Mouse (Mus musculus) kidney, adult 2 months (tissue): Measurements from ENCODE around the gene Fam192a. TPM values are rescaled to one million over a fixed set of nuclear protein-coding genes. Genes with fewer than 3 reads are reported as not detected.
A peak's percentile ranks its signal among the peaks of the same experiment; 100 is the strongest.

ENCODE experiments used
- DNase-seq: peaks from one replicate; pipeline ENCODE4 v3.0.0; 2021
- H3K27ac ChIP-seq: fragments of 200-500 bp; 2 replicates; pipeline ENCODE4 v1.5.1; 2012; ENCODE audit warnings: low read depth, low read length, control low read depth, inconsistent platforms; ENCODE audit not compliant: insufficient read depth
- H3K27me3 ChIP-seq: fragments of 200-500 bp; replicated peaks from 2 replicates; pipeline ENCODE4 v1.6.1; 2012; ENCODE audit warnings: mild to moderate bottlenecking, moderate library complexity, low read length, inconsistent platforms; ENCODE audit not compliant: control insufficient read depth, insufficient read depth
- H3K36me3 ChIP-seq: fragments of 200-500 bp; 2 replicates; pipeline ENCODE4 v1.6.1; 2012; ENCODE audit warnings: mild to moderate bottlenecking, moderate library complexity, low read length, inconsistent platforms; ENCODE audit not compliant: control insufficient read depth, insufficient read depth
- H3K4me1 ChIP-seq: fragments of 200-500 bp; 2 replicates; pipeline ENCODE4 v1.6.1; 2011; ENCODE audit warnings: low read length; ENCODE audit not compliant: control insufficient read depth, insufficient read depth
- H3K4me3 ChIP-seq: fragments of 200-500 bp; 2 replicates; pipeline ENCODE4 v1.5.1; 2011; ENCODE audit warnings: mild to moderate bottlenecking, low read depth, low read length, control low read depth; ENCODE audit not compliant: insufficient read depth
- CTCF ChIP-seq: fragments of 200-500 bp; conservative IDR thresholded peaks from 2 replicates; pipeline ENCODE4 v1.5.1; 2011; ENCODE audit warnings: low read depth, mild to moderate bottlenecking, control low read depth, low read length, moderate library complexity, mixed read lengths; ENCODE audit not compliant: insufficient read depth, insufficient read length
- POLR2A ChIP-seq: fragments of 200-500 bp; IDR thresholded peaks from one replicate; pipeline ENCODE4 v1.6.1; 2011; ENCODE audit warnings: low read depth, low read length, control low read depth
- WGBS: fragments of 180-500 bp; shearing (Covaris S2); methylation state at CpG from one replicate; pipeline ENCODE4 v1.1.7; 2018; 5-methylcytosine and 5-hydroxymethylcytosine counted together
- polyA plus RNA-seq: library from polyadenylated mRNA; depleted of rRNA; stranded (reverse); fragments of >200 nt; gene quantifications from 2 replicates; pipeline ENCODE4 v1.2.3, GENCODE M21; 2012

Fam192a gene
- polyA plus RNA-seq, 1 experiment, result 20.9 TPM

GRCm38 (mm10) chr8:94569419-94569818 lies 32.4 kb downstream of the Fam192a start:
- 85% methylated on average over 1 of the region's 1 CpGs for WGBS
- 0 out of 2 replicates have a peak, but pooled peaks cover 5% of the 10 kb centered on the region for H3K4me1 ChIP-seq
- no peak for TF ChIP-seq POLR2A
- no peak for TF ChIP-seq CTCF
- DNase-seq, result no peak
- no peaks in the 10 kb centered on the region for H3K27me3 ChIP-seq
- H3K4me3 ChIP-seq, result no peak overlapping the region
- H3K36me3 ChIP-seq, result no peaks in the 10 kb centered on the region
- no peak overlapping the region for H3K27ac ChIP-seq

GRCm38 (mm10) chr8:94568098-94568497 lies 33.7 kb downstream of the Fam192a start:
- DNase-seq, result no peak

DNA sequence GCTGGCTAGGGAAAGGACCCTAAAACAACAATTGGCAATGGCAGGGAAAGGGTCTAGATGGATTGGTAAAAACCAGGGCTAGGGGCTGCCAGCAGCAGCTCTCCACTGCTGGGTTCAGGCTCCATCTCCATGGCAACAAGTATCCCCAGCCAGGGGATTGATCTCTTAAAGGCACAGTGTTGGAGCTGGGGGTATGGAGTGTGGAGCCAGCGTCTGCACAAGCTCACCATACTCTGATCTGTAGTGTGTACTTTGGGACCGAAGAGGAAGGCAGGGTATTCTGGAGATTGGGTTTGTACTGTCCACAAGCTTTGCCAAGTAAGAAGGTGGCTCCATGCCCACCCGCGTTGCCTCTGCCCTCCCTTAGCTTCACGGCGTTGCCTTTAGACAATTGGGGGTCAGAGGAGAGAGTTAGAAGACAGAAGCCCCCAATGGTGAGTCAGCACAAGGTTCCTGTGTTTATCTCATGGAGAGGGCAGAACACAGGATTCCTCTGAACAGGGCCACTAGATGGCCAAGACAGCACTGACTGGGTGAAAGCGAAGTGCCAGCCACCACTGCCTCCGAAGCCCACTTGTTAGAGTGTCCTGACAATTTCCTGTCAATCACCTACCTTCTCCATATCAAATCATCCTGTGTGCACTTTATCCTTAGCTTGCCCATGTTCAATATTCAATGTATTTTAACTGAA lies 34.5 kb downstream of the Fam192a start:
- DNase-seq, result no peak
- 87% methylated on average over 8 of the region's 8 CpGs for WGBS
- Histone ChIP-seq H3K4me1 (0 out of 2 replicates have a peak, but pooled peaks cover 5% of the 10 kb centered on the region), H3K4me3 (no peak overlapping the region), H3K36me3 (no peaks in the 10 kb centered on the region), H3K27ac (no peak overlapping the region), H3K27me3 (no peaks in the 10 kb centered on the region)
- TF ChIP-seq POLR2A (no peak), CTCF (no peak)

More at GRCm38 (mm10) chr8:94568098-94568497, 33.7 kb downstream of the Fam192a start:
- WGBS, result 93% methylated on average over 8 of the region's 8 CpGs
- Histone ChIP-seq H3K27ac (no peak overlapping the region), H3K36me3 (no peaks in the 10 kb centered on the region), H3K27me3 (no peaks in the 10 kb centered on the region), H3K4me3 (no peak overlapping the region), H3K4me1 (0 out of 2 replicates have a peak, but pooled peaks cover 5% of the 10 kb centered on the region)
- TF ChIP-seq POLR2A (no peak), CTCF (no peak)

- TF ChIP-seq CTCF (no peak), POLR2A (no peak)
These were observed 35.2 kb downstream of the Fam192a start for GRCm38 (mm10) chr8:94566446-94567158.

DNA sequence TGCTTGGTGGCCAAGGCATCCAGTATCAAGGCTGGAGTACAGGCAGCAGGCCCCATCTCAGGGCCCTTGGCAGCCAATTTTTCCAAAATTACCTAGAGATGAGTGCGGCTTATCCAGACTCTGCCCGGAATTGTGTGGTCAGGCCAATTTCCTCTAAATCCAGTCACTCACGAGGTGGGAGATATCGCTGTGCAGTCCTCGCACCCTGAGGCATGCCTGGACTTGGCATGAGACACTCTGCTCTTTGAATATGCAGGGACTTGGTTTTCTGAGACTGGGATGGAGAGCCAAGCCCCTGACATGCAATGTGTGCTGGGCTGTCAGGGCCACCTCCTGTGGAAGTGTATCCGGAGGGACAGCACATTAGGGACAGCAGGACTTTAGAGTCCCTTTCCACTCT lies 35.8 kb downstream of the Fam192a start:
- TF ChIP-seq POLR2A, result no peak
- TF ChIP-seq CTCF, result no peak
- H3K27me3 ChIP-seq, result no peaks in the 10 kb centered on the region
- H3K4me3 ChIP-seq, result no peak overlapping the region
- no peaks in the 10 kb centered on the region for H3K36me3 ChIP-seq
- 0 out of 2 replicates have a peak, but pooled peaks cover 5% of the 10 kb centered on the region for H3K4me1 ChIP-seq
- H3K27ac ChIP-seq, result no peak overlapping the region
- DNase-seq, result no peak
- WGBS, result 75% methylated on average over 6 of the region's 6 CpGs

More at GRCm38 (mm10) chr8:94566446-94567158, 35.2 kb downstream of the Fam192a start:
- WGBS, result 47% methylated on average over 15 of the region's 15 CpGs
- no peak overlapping the region for H3K4me3 ChIP-seq
- no peaks in the 10 kb centered on the region for H3K36me3 ChIP-seq
- H3K4me1 ChIP-seq, result 0 out of 2 replicates have a peak, but pooled peaks cover 5% of the 10 kb centered on the region
- peak; percentile 59 for DNase-seq
- H3K27ac ChIP-seq, result no peak overlapping the region
- no peaks in the 10 kb centered on the region for H3K27me3 ChIP-seq

- no peaks in the 10 kb centered on the region for H3K27me3 ChIP-seq
- H3K36me3 ChIP-seq, result no peaks in the 10 kb centered on the region
- TF ChIP-seq CTCF, result no peak
- TF ChIP-seq POLR2A, result no peak
- no peak overlapping the region for H3K4me3 ChIP-seq
- 0 out of 2 replicates have a peak, but pooled peaks cover 5% of the 10 kb centered on the region for H3K4me1 ChIP-seq
- DNase-seq, result no peak
- no peak overlapping the region for H3K27ac ChIP-seq
These were observed 37.4 kb downstream of the Fam192a start for GRCm38 (mm10) chr8:94564421-94564820.

DNA sequence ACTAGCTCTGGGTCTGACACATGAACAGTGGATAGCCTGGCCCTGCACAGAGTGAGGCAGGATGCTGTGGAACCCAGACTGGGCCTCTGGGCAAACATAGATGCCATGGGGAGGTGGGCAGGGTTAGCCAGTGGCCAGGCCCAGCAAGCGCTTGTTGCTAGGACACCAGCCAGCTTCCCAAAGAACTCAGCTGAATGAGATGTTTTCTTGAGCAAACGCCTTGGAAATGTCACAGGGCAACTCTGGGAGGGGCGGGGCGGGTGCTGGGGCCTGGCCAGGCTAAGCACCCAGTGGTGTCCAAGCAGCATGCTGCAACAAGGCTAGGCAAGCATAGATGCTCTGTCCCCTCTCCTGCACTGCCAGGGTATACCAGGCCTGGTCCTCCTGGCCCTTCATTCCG lies 40.5 kb downstream of the Fam192a start:
- no peaks in the 10 kb centered on the region for H3K27me3 ChIP-seq
- no peaks in the 10 kb centered on the region for H3K4me1 ChIP-seq
- H3K27ac ChIP-seq, result no peak overlapping the region
- H3K4me3 ChIP-seq, result no peak overlapping the region
- no peaks in the 10 kb centered on the region for H3K36me3 ChIP-seq
- WGBS, result 79% methylated on average over 5 of the region's 5 CpGs
- no peak for DNase-seq
- no peak for TF ChIP-seq CTCF
- no peak for TF ChIP-seq POLR2A

GRCm38 (mm10) chr8:94557281-94557680 lies 44.5 kb downstream of the Fam192a start:
- no peaks in the 10 kb centered on the region for H3K27me3 ChIP-seq
- no peaks in the 10 kb centered on the region for H3K4me1 ChIP-seq
- no peak overlapping the region for H3K4me3 ChIP-seq
- no peak overlapping the region for H3K27ac ChIP-seq
- no peak for DNase-seq
- no peaks in the 10 kb centered on the region for H3K36me3 ChIP-seq
- 60% methylated on average over 3 of the region's 3 CpGs for WGBS
- TF ChIP-seq POLR2A, result no peak
